Mouse (Mus musculus): Measurements from ENCODE around the gene Uvrag. TPM values are rescaled to one million over a fixed set of nuclear protein-coding genes. Genes with fewer than 3 reads are reported as not detected.

Gene Uvrag
- polyA plus RNA-seq, 1 experiment from 2014 or later = 18.7 TPM

GRCm38 (mm10) chr7:99091915-99092645 is 48.9 kb downstream of the Uvrag start:
- WGBS = 51% methylated on average over 17 of the region's 17 CpGs
- no peak overlapping the region for H3K27ac ChIP-seq (ENCODE audit: low read length)
- no peaks in the 10 kb centered on the region for H3K9me3 ChIP-seq (ENCODE audit: low read length)
- no peak overlapping the region for H3K9ac ChIP-seq (replicated peaks; ENCODE audit: low read length)
- H3K4me3 ChIP-seq (ENCODE audit: low read length) = no peak overlapping the region
- H3K4me2 ChIP-seq (replicated peaks; ENCODE audit: low read depth, low read length) = no peak overlapping the region
- peaks cover 6% of the 10 kb centered on the region; the same call in 1 of the 2 replicates for H3K36me3 ChIP-seq (ENCODE audit: insufficient read depth, low read length)
- ATAC-seq (ENCODE audit: low FRiP score, low TSS enrichment) = no peak
- no peaks in the 10 kb centered on the region for H3K27me3 ChIP-seq (ENCODE audit: insufficient read depth, low read length)
- H3K4me1 ChIP-seq (ENCODE audit: insufficient read depth, low read length) = peaks cover 5% of the 10 kb centered on the region; the same call in 1 of the 2 replicates

- no peak overlapping the region for H3K4me3 ChIP-seq (ENCODE audit: low read length)
- no peak overlapping the region for H3K27ac ChIP-seq (ENCODE audit: low read length)
- peaks cover 5% of the 10 kb centered on the region; the same call in 1 of the 2 replicates for H3K4me1 ChIP-seq (ENCODE audit: insufficient read depth, low read length)
- ATAC-seq (ENCODE audit: low FRiP score, low TSS enrichment) = no peak
- H3K9ac ChIP-seq (replicated peaks; ENCODE audit: low read length) = no peak overlapping the region
- no peak overlapping the region for H3K4me2 ChIP-seq (replicated peaks; ENCODE audit: low read depth, low read length)
- H3K36me3 ChIP-seq (ENCODE audit: insufficient read depth, low read length) = 0 out of 2 replicates have a peak, but pooled peaks cover 2% of the 10 kb centered on the region
- no peaks in the 10 kb centered on the region for H3K27me3 ChIP-seq (ENCODE audit: insufficient read depth, low read length)
- WGBS = 70% methylated on average over 4 of the region's 4 CpGs
- H3K9me3 ChIP-seq (ENCODE audit: low read length) = no peaks in the 10 kb centered on the region
Measured at GRCm38 (mm10) chr7:99089716-99090115, 51.2 kb downstream of the Uvrag start.

- Histone ChIP-seq H3K9me3 (ENCODE audit: low read length) (no peaks in the 10 kb centered on the region), H3K4me1 (ENCODE audit: insufficient read depth, low read length) (peaks cover 5% of the 10 kb centered on the region; the same call in 1 of the 2 replicates), H3K4me2 (replicated peaks; ENCODE audit: low read depth, low read length) (no peak overlapping the region), H3K27ac (ENCODE audit: low read length) (no peak overlapping the region), H3K36me3 (ENCODE audit: insufficient read depth, low read length) (0 out of 2 replicates have a peak, but pooled peaks cover 2% of the 10 kb centered on the region), H3K9ac (replicated peaks; ENCODE audit: low read length) (no peak overlapping the region), H3K4me3 (ENCODE audit: low read length) (no peak overlapping the region), H3K27me3 (ENCODE audit: insufficient read depth, low read length) (no peaks in the 10 kb centered on the region)
- WGBS = 90% methylated on average over 10 of the region's 10 CpGs
- no peak for ATAC-seq (ENCODE audit: low FRiP score, low TSS enrichment)
Measured at GRCm38 (mm10) chr7:99088576-99089346, 52.2 kb downstream of the Uvrag start.

GRCm38 (mm10) chr7:99087581-99087980 is 53.4 kb downstream of the Uvrag start:
- Histone ChIP-seq H3K36me3 (ENCODE audit: insufficient read depth, low read length) (0 out of 2 replicates have a peak, but pooled peaks cover 2% of the 10 kb centered on the region), H3K4me1 (ENCODE audit: insufficient read depth, low read length) (peaks cover 5% of the 10 kb centered on the region; the same call in 1 of the 2 replicates), H3K9me3 (ENCODE audit: low read length) (no peaks in the 10 kb centered on the region), H3K4me3 (ENCODE audit: low read length) (no peak overlapping the region), H3K27ac (ENCODE audit: low read length) (no peak overlapping the region), H3K9ac (replicated peaks; ENCODE audit: low read length) (no peak overlapping the region), H3K27me3 (ENCODE audit: insufficient read depth, low read length) (no peaks in the 10 kb centered on the region), H3K4me2 (replicated peaks; ENCODE audit: low read depth, low read length) (no peak overlapping the region)
- WGBS = 60% methylated on average over 7 of the region's 7 CpGs
- no peak for ATAC-seq (ENCODE audit: low FRiP score, low TSS enrichment)

- H3K36me3 ChIP-seq (ENCODE audit: insufficient read depth, low read length) = 0 out of 2 replicates have a peak, but pooled peaks cover 2% of the 10 kb centered on the region
- no peak overlapping the region for H3K4me2 ChIP-seq (replicated peaks; ENCODE audit: low read depth, low read length)
- H3K27ac ChIP-seq (ENCODE audit: low read length) = no peak overlapping the region
- ATAC-seq (ENCODE audit: low FRiP score, low TSS enrichment) = peak; percentile 54; the same call in 1 of the 2 replicates
- H3K9ac ChIP-seq (replicated peaks; ENCODE audit: low read length) = no peak overlapping the region
- no peaks in the 10 kb centered on the region for H3K9me3 ChIP-seq (ENCODE audit: low read length)
- WGBS = 79% methylated on average over 9 of the region's 9 CpGs
- H3K4me1 ChIP-seq (ENCODE audit: insufficient read depth, low read length) = 0 out of 2 replicates have a peak, but pooled peaks cover under 1% of the 10 kb centered on the region
- no peak overlapping the region for H3K4me3 ChIP-seq (ENCODE audit: low read length)
- H3K27me3 ChIP-seq (ENCODE audit: insufficient read depth, low read length) = no peaks in the 10 kb centered on the region
Measured at GRCm38 (mm10) chr7:99086646-99087443, 54.1 kb downstream of the Uvrag start.

GRCm38 (mm10) chr7:99085249-99085648 is 55.7 kb downstream of the Uvrag start:
- Histone ChIP-seq H3K27ac (ENCODE audit: low read length) (no peak overlapping the region), H3K9me3 (ENCODE audit: low read length) (no peaks in the 10 kb centered on the region), H3K36me3 (ENCODE audit: insufficient read depth, low read length) (0 out of 2 replicates have a peak, but pooled peaks cover 2% of the 10 kb centered on the region), H3K4me2 (replicated peaks; ENCODE audit: low read depth, low read length) (no peak overlapping the region), H3K9ac (replicated peaks; ENCODE audit: low read length) (no peak overlapping the region), H3K4me3 (ENCODE audit: low read length) (no peak overlapping the region), H3K4me1 (ENCODE audit: insufficient read depth, low read length) (no peaks in the 10 kb centered on the region), H3K27me3 (ENCODE audit: insufficient read depth, low read length) (no peaks in the 10 kb centered on the region)
- no peak for ATAC-seq (ENCODE audit: low FRiP score, low TSS enrichment)
- 90% methylated on average over 3 of the region's 3 CpGs for WGBS

GRCm38 (mm10) chr7:99079522-99079921 is 61.4 kb downstream of the Uvrag start:
- WGBS = 33% methylated on average over 4 of the region's 4 CpGs

GRCm38 (mm10) chr7:99078805-99079204 is 62.1 kb downstream of the Uvrag start:
- Histone ChIP-seq H3K9ac (replicated peaks; ENCODE audit: low read length) (no peak overlapping the region), H3K27me3 (ENCODE audit: insufficient read depth, low read length) (no peaks in the 10 kb centered on the region), H3K9me3 (ENCODE audit: low read length) (no peaks in the 10 kb centered on the region), H3K4me1 (ENCODE audit: insufficient read depth, low read length) (peaks cover 16% of the 10 kb centered on the region; the same call in 1 of the 2 replicates), H3K27ac (ENCODE audit: low read length) (no peak overlapping the region), H3K36me3 (ENCODE audit: insufficient read depth, low read length) (no peaks in the 10 kb centered on the region), H3K4me3 (ENCODE audit: low read length) (no peak overlapping the region), H3K4me2 (replicated peaks; ENCODE audit: low read depth, low read length) (no peak overlapping the region)
- WGBS = 81% methylated on average over 6 of the region's 6 CpGs
- no peak for ATAC-seq (ENCODE audit: low FRiP score, low TSS enrichment)

More at GRCm38 (mm10) chr7:99079522-99079921, 61.4 kb downstream of the Uvrag start:
- ATAC-seq (ENCODE audit: low FRiP score, low TSS enrichment) = no peak
- H3K4me1 ChIP-seq (ENCODE audit: insufficient read depth, low read length) = peaks cover 16% of the 10 kb centered on the region; the same call in 1 of the 2 replicates
- no peak overlapping the region for H3K4me2 ChIP-seq (replicated peaks; ENCODE audit: low read depth, low read length)
- no peaks in the 10 kb centered on the region for H3K36me3 ChIP-seq (ENCODE audit: insufficient read depth, low read length)
- H3K27me3 ChIP-seq (ENCODE audit: insufficient read depth, low read length) = no peaks in the 10 kb centered on the region
- H3K9me3 ChIP-seq (ENCODE audit: low read length) = no peaks in the 10 kb centered on the region
- H3K4me3 ChIP-seq (ENCODE audit: low read length) = no peak overlapping the region
- no peak overlapping the region for H3K9ac ChIP-seq (replicated peaks; ENCODE audit: low read length)
- H3K27ac ChIP-seq (ENCODE audit: low read length) = no peak overlapping the region

- Histone ChIP-seq H3K4me1 (ENCODE audit: insufficient read depth, low read length) (peaks cover 18% of the 10 kb centered on the region; the same call in 1 of the 2 replicates), H3K27me3 (ENCODE audit: insufficient read depth, low read length) (no peaks in the 10 kb centered on the region), H3K9ac (replicated peaks; ENCODE audit: low read length) (no peak overlapping the region), H3K36me3 (ENCODE audit: insufficient read depth, low read length) (no peaks in the 10 kb centered on the region), H3K27ac (ENCODE audit: low read length) (no peak overlapping the region; the same call in 1 of the 2 replicates), H3K4me2 (replicated peaks; ENCODE audit: low read depth, low read length) (no peak overlapping the region), H3K4me3 (ENCODE audit: low read length) (no peak overlapping the region), H3K9me3 (ENCODE audit: low read length) (no peaks in the 10 kb centered on the region)
- 28% methylated on average over 8 of the region's 8 CpGs for WGBS
- peak; percentile 70 for ATAC-seq (ENCODE audit: low FRiP score, low TSS enrichment)
Measured at GRCm38 (mm10) chr7:99077234-99077633, 63.7 kb downstream of the Uvrag start.

Data from kidney, embryonic 16.5 days (tissue).